Mouse (Mus musculus): ENCODE measurements around the gene Iqgap2.

Gene Iqgap2

GRCm38 (mm10) chr13:95665644-95666356, 225.9 kb downstream of the Iqgap2 start:
- no peak for DNase-seq (ENCODE audit: inconsistent age in 2 of 2, low spot score in 1 of 2)

DNA sequence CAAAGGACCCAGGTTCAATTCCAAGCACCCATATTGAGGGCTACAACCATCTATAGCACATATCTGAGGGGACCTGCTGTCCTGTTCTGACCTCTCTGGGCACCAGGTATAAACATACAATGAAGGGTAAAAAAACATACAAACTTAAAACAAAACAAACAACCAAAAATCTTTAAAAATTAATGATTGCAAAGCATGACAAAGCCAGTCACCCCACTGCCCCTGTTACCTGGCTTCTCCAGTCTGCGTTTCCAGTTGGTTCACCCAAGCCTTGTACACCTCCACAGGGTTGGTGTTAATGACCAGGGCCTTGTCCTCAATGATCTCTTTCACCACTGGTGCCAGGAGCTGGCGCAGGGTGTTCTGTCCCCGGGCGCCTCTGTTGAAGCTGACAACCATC, 227.9 kb downstream of the Iqgap2 start:
- DNase-seq (ENCODE audit: inconsistent age in 2 of 2, low spot score in 1 of 2), result no peak

GRCm38 (mm10) chr13:95659432-95659831, 232.3 kb downstream of the Iqgap2 start:
- no peak for DNase-seq (ENCODE audit: inconsistent age in 2 of 2, low spot score in 1 of 2)

DNA sequence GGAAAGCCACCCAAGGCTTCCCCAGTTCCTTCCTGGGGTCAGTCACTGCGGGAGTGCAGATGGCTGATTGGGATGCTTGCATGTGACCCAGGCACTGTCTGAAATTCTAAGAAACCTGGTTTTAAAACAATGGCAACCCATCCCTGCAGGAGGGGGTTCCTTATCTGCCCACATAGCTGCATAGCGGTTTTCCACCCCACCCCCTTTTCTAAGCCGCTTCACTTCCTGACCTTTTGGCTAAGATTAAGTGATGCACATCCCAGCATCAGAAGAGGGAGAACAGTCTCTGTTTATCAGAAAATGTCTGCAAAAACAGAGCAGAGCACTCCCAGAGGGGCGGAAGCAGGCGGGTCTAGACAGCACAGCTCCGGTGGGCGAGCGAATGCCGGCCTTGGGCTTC, 234.6 kb downstream of the Iqgap2 start:
- DNase-seq (ENCODE audit: inconsistent age in 2 of 2, low spot score in 1 of 2), result no peak

DNA sequence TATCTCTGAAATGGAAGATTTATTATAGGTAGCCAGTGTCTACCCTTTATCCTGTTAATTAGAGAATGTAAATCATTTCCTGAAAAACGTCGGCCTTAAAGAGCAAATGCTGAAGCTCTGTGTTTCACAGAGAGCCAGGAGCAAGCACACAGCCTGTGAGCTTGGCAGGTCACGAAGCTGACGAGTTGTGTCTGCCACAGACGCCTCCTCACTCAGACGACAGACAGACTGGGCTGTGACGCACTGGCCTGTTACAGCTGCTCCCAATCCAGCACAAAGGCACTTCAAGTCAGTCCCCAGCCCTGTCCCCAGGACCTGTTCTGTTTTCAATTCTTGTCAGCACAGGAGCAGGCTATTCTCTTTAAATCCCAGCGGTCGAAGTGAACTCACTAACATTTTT, 236.4 kb downstream of the Iqgap2 start:
- DNase-seq (ENCODE audit: inconsistent age in 2 of 2, low spot score in 1 of 2), result no peak

- no peak for DNase-seq (ENCODE audit: inconsistent age in 2 of 2, low spot score in 1 of 2)
Observed at GRCm38 (mm10) chr13:95653696-95654095, 238.0 kb downstream of the Iqgap2 start.

- peak in 1 of 2 experiments; percentile 61 for DNase-seq (ENCODE audit: inconsistent age in 2 of 2, low spot score in 1 of 2)
Observed at GRCm38 (mm10) chr13:95651870-95652668, 239.7 kb downstream of the Iqgap2 start.

- DNase-seq (ENCODE audit: inconsistent age in 2 of 2, low spot score in 1 of 2), result no peak
Observed at GRCm38 (mm10) chr13:95649941-95650340, 241.8 kb downstream of the Iqgap2 start.

GRCm38 (mm10) chr13:95647248-95647647, 244.5 kb downstream of the Iqgap2 start:
- DNase-seq (ENCODE audit: inconsistent age in 2 of 2, low spot score in 1 of 2), result no peak

- DNase-seq (ENCODE audit: inconsistent age in 2 of 2, low spot score in 1 of 2), result peak; percentile 29 to 63
Observed at GRCm38 (mm10) chr13:95646687-95647111, 245.0 kb downstream of the Iqgap2 start.

- no peak for DNase-seq (ENCODE audit: inconsistent age in 2 of 2, low spot score in 1 of 2)
Observed at GRCm38 (mm10) chr13:95643740-95644139, 248.0 kb downstream of the Iqgap2 start.

GRCm38 (mm10) chr13:95641061-95641986, 250.4 kb downstream of the Iqgap2 start:
- peak in 1 of 2 experiments; percentile 59 for DNase-seq (ENCODE audit: inconsistent age in 2 of 2, low spot score in 1 of 2)

DNA sequence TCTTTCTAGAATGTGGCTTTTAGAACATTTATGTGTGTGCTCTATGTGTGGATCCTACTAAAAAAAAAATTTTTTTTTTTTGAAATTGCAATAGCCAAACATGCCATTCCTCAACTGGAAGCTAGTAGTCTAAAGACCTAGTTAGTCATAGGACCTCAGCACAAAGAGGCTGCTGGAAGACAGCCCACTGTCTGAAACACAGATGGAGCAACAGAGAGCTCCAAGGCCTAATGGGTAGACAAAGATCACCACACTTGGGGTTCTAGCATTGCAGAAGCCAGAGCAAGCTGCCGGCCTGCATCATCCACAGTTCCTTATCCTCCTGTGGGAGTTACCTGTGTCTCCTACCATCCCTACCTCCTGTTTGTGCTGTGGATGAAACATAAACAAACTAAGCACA, 251.3 kb downstream of the Iqgap2 start:
- DNase-seq (ENCODE audit: inconsistent age in 2 of 2, low spot score in 1 of 2), result peak; percentile 38 to 77

DNA sequence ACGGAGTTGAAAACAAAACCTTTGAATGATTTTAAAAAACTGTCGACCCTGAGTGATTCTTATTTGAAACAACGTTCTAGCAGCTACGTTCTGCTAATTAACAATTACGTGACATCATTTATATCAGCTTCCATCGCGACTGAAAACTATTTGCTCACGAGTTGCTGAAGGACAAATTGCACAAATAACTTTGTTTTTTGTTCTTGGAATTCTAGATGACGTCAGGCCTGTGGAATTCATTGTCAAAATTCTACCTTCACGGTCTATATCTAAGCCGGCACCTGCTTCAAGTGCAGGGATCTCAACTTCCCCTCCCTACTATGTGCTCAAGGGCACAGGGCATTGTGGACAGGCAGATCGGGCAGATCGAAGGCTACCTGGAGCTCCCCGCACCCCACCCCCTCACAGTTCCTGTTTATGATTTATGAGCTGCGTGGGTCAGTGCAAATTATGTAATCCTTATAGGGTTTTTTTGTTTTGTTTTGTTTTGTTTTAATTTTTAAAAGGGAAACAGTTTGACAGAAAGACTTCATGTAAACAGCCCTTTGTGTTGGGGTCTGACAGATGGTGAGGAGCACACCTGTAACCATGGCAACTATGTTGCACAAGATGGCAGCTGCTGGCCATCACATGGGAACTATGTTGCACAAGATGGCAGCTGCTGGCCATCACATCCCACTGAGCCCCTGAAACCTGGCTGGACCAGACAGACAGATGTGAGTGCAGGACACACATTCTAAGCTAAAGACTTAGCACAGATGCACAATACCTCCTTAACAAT, 252.2 kb downstream of the Iqgap2 start:
- peak; percentile 39 to 78 for DNase-seq (ENCODE audit: inconsistent age in 2 of 2, low spot score in 1 of 2)

GRCm38 (mm10) chr13:95638894-95639293, 252.8 kb downstream of the Iqgap2 start:
- DNase-seq (ENCODE audit: inconsistent age in 2 of 2, low spot score in 1 of 2), result peak; percentile 52 to 73

GRCm38 (mm10) chr13:95637737-95638136, 254.0 kb downstream of the Iqgap2 start:
- DNase-seq (ENCODE audit: inconsistent age in 2 of 2, low spot score in 1 of 2), result no peak

DNA sequence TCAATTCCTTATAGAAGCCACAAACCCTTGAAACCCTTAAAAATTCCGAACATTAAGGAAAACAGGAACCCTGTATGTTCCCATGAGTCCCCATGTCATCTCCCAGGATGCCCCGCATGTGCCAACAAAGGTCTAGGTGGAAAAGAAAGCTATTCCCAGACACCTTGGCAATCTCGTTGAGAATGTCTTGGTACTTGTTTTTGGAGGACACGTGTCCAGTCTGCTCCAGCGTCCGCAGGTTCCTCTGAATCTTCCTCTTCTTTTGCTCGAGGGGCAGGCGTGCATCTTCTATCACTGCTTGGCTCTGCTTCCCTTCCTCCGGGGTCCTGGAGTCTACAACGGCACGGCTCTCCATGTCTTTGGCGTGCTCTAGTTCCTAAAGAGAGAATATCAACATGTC, 256.4 kb downstream of the Iqgap2 start:
- no peak for DNase-seq (ENCODE audit: inconsistent age in 2 of 2, low spot score in 1 of 2)

- DNase-seq (ENCODE audit: inconsistent age in 2 of 2, low spot score in 1 of 2), result no peak
Observed at GRCm38 (mm10) chr13:95634451-95634850, 257.3 kb downstream of the Iqgap2 start.

GRCm38 (mm10) chr13:95633384-95633783, 258.3 kb downstream of the Iqgap2 start:
- DNase-seq (ENCODE audit: inconsistent age in 2 of 2, low spot score in 1 of 2), result no peak

- no peak for DNase-seq (ENCODE audit: inconsistent age in 2 of 2, low spot score in 1 of 2)
Observed at GRCm38 (mm10) chr13:95632144-95632543, 259.6 kb downstream of the Iqgap2 start.

All from adrenal gland, adult (tissue).